Mouse (Mus musculus) layer of hippocampus, postnatal 25 days (tissue): ENCODE data around the gene Esrrb. TPM values are rescaled to one million over a fixed set of nuclear protein-coding genes. Genes with fewer than 3 reads are reported as not detected.

Source experiments
- DNase-seq, 2 experiments: peaks; one replicate each; pipeline ENCODE4 v3.0.0; 2022; ENCODE audit warnings: mixed read lengths in 2 of 2, low spot score in 1 of 2; ENCODE audit errors: extremely low spot score in 1 of 2
- total RNA-seq, 2 experiments: library from RNA; stranded (reverse); gene quantifications; 2 replicates each; pipeline ENCODE4 v1.2.3; 2021

Gene Esrrb
- total RNA-seq: 1 to 10 TPM; 1.2 to 1.6 TPM

DNA sequence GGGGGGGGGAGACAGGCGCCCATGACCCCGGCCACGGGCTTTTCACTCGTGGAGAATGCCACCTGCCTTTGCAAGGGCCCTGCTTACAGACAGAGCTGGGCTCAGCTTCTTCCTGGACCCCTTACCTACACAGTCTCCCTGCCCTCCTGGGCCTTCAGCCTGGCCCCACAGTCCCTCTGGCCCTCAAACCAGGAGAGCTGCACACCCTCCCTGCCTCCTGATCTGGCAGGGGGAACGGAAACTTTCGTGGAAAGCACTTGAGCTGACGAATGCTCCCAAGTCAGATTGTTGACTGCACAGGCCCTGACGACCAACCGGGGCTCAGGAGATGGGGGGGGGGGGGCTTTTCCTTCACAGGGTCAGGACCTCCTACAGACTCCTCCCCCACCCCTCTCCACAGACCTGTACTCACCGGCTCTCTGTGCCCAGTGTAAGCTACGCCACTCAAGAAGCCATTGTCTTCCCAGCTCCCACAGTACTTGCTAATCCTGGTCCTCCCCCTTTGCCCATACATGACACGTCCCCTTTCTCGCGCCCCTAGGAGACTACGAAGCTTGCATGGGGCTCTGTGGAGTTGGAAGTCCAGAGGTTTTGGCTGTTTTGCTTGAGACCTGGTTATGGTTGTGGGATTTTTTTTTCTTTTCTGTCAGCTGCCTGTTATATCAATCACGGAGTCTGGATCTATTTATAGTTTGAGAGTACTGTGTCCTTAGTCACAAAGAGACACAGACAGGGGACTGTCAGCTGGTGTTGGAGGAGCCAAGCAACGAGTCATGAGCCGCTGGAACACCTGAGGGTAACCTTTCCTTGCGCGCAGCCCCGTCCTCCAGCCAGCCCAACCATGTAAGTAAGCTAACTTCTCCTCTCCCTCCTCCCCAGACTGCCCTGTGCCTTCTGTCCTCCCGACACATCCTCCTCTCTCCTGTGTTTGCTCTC is at the start of gene Esrrb:
Gene Esrrb (plus strand): TSS at position 422 of the 936 bp plus-strand sequence.
- no peak for DNase-seq

DNA sequence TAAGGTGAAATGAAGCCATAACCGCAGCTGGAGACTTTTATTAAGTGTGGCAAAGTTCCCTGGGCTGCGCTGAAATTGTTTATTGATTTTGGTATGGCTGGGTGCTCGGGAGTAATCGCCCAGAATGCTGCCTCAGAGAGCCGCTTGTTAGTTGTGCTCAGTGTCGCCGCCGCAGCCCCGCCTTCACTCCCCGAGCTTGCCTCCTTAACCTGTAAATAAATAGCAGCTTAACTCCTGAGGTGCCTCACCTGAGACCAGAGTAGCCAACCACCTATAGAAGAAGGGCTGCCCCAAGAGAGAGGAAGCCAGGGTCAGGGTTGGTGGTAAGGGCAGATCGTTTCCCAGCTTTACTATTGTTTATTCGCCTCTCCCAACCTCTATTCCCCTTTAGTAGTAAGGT is 40.3 kb upstream of the Esrrb start:
- DNase-seq: no peak

DNA sequence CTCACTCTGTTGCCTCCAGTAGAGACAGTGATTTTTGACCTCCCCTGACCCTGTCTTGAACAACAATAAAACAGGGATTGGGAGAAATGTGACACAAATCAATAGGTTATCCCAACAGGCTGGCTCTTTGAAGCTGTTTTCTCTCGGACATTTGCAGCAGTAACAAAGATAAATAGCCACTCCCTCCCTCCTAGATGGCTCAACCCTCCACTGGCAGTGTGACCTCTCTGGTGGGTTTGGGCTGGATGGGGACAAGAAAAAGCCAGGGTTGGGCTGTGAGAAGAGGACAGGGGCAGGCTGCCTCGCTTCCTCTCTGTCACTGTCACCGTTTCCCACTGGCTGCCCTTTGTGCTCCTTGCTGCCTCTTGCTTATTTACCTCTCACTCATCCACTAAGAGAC is 36.6 kb upstream of the Esrrb start:
- DNase-seq: no peak

DNA sequence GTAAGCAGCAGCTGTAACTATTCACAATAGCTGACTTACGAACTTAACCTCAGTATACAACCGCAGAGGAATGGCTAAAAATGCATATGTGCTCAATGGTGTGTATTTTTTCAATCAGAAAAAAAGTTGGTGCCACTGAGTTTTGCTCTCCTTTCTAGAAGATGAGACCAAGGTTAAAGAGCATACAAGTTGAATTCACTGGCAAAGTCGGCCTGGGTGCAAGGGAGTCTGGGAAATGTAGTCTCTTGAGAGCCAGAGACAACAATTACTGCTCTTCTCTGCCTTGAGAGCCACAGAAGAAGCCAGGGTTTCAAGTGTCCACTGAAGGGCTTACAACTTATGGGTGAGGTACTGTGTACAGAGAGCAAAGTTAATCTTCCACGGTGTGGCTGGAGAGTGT is 31.1 kb upstream of the Esrrb start:
- DNase-seq: no peak

DNA sequence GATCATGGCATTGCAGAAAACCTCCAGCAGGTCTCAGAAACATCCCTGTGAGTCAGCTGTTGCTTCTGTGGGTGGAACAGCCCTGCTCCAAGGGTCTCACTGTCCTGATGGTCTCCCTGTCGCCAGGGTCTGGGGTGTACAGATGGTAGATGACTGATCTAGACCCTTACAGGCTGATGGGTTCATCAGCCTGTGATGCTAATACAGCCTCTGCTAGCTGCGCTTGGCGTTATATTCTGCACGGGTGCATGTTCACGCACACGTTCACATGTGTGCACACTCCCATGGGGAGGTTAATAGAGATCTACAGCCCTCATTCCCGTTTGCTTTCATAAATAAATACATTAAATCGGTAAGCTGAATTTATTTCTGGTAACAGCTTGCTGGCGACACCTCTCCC is 30.2 kb upstream of the Esrrb start:
- no peak for DNase-seq

DNA sequence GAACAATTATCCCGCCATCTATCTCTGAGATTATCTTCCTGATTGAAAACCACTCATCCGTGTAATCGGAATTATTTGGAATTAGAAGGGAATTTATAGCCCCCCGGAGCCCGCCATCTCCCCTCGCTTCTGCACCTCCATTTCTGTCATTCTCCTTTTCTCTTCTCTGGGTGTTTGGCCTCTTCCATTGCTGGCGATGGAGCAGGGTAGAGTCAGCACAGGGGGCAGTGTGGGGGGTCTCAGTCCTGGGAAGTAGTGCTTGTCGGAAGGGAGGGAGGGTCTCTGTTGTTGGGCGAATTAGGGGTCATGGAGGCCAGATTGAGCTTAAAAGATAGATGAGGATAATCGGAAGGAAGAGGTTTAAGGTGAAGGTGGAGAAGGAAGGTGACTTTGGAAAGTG is 29.7 kb upstream of the Esrrb start:
- no peak for DNase-seq

DNA sequence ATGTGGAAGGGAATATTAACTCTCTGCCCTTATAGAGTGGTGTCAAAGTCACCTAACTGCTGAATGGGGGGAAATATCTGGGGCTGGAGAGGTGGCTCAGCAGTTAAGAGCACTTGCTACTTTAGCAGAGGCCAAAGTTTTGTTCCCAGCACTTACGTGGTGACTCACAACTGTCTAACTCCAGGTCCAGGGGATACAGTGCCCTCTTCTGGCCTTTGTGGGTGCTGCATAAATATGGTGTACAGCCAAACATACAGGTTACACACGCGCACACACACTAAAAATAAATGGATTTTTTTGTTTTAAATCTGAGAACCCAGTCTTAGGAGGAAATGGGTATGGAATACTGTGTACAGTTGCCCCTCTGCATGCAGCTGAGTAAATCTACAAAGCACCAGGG is 24.7 kb upstream of the Esrrb start:
- no peak for DNase-seq

DNA sequence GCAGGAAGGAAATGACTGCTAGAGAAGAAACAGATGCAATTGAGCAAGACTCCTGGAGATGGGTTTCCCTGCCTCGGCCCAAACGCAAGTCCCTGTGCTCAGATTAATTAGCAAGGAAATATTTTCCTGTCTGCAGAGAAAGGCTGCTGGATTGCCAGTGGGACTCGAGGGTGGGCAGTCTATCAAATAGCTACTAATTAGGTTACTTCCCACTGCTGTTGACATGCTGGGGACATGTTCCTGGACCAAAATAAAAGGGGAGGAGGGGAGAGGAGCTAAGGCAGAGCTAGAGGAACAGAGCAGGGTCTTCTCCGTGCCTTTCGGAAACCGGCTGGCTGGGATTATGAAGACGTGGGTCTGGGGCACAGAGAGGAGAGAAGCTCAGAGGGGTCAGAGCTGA is 24.0 kb upstream of the Esrrb start:
- no peak for DNase-seq

DNA sequence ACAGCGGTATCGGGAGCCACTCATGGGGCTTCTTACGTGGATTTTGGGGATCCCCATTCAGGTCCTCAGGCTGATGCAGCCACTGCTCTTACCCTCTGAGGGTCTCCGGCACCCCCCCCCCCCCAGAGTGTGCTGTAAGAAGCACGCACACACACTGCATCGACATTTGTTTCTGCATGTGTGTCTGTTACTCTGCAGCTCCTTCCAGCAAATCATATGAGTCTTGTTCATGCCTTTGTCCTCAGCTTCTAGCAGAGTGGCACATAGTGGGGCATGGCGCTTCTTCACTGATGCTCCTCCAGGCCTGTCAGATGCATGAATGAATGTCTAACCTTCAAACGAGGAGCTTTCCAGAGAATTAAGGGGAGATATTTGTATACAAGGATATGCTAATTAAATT is 11.4 kb upstream of the Esrrb start:
- DNase-seq: no peak

DNA sequence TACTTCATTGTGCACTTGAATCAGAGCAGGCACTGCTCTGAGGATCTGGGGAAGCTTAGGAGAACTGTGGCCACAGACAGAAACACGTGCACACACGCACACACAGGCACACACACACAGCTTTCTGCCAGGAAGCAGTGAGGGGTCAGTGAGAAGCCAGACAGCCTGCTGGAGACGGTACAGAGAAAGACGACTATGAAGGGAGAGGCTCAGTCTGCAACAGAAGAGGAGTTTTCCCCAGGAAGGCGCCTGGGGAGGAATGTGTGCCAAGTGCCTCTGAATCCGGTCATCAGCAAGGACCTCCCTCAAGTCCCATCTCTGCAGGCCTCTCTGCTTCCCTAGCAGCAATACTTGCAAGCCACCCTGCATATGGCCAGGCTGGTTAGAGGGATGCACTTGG is 1.5 kb upstream of the Esrrb start:
- DNase-seq: no peak

DNA sequence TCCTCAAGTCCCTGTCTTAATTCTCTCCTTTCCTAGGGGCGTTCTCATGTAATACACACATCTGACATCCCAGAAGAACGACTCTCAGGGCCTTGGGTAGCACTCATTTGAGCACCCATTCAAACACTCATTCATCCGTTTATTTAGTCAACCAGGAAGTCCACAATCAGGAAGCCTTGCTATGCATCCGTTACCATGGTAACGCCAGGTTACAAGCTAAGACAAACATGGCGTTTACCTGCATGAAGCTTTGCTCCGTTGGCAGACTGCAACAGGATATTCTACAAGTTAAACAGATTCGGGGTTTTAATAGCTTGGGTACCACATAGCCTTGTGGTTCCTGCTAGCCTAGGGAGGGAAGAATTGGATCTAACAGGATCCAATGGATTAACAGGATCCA is 1.0 kb upstream of the Esrrb start:
- DNase-seq: no peak

DNA sequence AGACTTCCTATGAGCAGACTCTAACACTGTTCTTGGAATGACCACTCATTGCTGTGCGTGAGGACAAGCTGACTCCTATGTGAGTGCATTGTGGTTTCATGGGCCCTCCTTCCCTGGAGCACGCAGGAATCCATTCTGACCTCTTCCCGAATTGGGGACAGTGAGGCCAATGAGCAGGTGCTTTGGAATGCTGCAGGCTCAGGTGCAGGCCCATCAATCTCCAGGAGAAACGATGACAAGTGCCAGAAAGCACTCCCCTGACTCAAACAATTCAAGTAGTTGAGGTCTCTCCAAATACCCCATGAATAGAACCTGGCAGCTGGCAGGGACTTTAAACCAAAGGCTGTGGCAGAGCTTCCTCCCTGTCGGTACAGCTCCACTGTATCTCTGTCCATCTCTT is 3.4 kb downstream of the Esrrb start:
- DNase-seq: no peak

DNA sequence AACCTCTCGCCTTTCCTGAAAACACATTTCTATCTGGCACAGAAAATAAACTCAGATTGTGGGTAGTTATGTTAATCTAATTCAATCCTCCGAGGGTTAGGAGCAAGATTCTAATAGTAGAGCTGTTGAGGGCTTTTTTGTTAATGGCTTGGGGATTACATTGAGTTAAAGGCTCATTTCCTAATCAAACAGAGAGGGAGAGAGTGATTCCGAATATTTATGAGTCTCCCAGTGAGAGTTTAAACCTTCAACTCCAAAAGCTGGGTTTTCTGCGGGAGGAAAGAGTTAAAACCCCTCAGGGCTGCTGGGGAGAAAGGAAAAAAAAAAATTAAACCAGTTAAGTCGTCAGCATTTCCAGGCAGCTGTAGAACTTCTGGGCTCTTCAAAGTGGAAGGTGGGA is 3.8 kb downstream of the Esrrb start:
- DNase-seq: no peak

DNA sequence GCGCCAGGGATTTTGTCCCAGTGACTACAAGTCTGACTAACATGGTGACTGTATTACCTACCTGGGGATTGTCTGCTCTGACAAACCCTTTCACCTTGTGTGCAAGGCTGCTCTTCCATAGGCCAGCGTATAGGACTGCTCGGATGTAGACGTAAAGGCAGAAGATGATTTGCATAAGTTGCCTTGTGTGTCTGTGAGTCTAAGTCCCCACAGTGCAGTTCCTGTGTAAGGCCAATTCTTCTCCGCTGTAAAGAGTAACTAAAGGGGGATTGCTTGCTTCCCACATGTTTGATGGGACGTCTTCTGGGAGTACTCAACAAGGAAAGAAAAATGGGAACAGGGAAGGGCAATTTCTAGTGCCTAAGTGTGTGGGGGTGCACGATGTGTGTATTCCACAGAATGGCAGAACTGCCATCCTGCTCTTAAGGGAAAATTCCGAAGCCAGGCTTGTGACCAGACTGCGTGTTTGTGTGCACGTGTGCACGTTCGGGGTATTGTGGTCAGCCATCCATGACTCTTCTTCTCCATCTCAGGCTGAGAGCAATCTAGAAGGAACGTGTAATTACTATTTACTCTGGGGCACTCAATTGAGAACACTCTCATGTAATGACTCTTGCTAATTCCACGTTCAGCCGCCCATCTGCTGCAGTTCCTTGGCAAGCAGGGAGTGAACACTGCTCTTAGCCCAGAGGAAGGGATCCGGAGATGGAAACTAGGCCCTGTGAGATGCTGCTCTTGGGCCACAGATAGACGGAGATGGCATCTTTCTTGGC is 9.9 kb downstream of the Esrrb start:
- DNase-seq: no peak

DNA sequence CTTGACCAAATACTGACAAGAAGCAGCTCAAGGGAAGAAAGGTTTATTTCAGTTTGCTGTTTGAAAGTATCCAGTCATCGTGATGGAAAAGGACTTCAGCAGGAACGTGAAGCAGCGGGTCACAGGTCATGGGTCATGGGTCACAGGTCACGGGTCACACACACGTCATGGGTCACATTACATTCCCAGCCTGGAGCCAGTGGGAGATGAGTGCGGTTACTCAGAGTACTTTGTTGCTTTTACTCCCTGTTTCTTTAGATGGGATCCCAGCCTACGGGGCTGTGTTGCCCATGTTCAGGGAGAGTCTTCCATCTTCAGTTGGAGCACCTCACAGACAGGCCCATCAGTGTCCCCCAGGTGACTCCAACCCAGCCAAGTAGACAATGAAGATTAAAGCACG is 13.4 kb downstream of the Esrrb start:
- no peak for DNase-seq

DNA sequence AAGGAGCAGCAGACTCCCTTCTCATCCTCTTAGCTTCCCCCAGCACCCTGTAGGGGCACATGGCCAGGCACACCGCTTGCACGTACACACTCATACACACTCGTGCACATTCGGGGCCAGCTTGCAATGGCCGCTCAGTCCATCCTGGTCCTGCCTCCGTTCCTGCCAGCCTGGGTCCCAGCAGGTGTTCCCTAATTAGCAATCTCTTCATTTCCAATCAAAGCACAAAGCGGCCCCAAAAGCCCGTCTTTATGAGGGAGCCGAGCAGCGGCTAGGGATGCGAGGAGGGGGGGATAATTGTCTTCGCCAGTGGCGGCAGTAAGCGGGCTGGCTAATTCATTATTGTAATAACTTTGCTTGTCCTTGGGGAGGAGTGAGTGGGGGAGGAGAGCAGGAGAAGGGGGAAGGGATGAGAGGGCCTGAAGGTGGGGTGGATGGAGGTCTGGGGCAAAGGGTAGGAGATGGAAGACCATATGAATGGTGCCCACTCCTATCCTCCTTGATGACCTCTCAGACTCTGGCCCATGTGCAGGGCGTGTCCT is 18.8 kb downstream of the Esrrb start:
- DNase-seq: no peak

DNA sequence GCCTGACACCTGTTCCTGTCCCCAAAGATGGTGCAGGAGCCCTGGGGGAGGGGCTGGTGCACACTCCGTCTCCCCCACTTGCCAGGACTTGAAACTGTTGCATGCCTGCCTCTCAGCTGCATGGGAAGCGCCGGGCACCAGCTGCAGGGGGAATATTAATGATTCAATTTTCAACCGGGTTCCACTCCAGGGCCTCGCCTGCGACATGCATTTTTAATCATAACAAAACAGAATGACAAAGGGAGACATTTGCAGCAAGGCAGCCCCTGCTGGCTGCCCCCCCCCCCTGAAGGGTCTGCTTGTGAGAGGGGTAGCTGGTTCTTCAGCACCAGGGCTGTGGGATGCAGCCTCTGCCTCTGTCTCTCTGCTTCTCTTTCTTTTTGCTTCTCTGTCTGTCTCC is 22.9 kb downstream of the Esrrb start:
- no peak for DNase-seq

DNA sequence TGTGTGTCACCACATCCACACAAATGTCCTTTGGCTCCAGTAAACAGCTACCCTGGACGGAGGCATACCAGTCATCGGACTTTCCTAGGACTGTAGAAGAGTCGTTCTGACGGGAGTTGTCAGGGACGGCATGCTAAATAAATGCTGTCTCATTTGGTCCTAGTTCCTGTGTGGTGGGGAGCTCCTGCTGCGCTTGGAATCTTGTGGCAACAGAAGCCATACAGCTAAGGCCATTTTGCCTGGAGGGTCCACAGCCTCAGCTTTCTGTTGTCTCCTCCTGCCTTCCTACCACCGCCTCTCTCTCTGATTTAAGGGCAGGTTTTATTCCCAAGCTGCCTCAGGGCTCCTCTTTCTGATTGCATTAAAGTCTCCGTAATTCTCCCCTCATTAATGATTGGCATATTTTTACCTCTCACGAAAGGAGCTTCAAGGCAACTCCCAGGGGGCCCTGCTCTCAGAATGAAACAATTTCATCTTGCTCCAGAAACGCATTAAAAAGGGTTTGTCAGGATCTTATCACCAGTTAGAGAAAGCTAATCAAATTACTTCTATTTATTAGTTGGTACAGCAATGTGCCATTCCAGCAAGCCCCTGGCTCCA is 26.9 kb downstream of the Esrrb start:
- DNase-seq: no peak

DNA sequence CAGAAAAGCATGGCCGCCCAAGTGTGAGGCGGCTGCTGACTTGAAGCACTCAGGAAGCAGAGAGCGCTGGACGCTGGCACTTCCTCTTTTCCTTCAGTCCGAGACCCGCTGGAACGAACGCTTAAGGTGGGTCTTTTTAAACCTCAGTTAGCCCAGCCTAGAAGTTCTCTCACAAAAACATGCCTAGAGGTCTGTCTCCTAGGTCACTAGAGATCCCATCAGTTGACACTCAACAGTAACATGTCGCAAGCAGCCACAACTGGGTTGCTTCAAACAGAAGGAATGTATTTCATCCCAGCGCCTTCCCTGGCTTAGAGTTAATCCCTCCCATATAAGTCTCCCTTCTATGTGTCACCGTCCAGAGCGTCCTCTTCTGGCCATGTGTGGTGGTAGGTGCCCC is 33.9 kb downstream of the Esrrb start:
- no peak for DNase-seq

DNA sequence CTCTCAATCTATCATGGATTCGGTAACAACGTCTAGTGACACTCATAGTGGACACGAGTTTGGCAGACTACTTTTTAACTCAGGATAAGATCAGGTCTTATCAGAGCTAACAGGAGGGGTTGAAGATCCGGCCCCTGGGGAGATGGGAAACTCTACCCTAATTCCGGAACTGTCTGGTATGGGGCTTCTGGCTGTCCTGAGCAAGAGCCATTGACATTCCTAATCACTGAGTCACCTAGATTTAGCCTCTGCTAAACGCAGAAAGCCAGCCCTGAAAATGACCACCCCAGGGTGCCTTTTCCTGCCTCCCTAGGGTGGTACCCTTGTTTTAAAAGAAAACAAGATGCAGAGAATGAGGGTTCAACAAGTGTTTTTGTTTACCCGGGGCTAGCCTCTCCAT is 34.4 kb downstream of the Esrrb start:
- DNase-seq: no peak

DNA sequence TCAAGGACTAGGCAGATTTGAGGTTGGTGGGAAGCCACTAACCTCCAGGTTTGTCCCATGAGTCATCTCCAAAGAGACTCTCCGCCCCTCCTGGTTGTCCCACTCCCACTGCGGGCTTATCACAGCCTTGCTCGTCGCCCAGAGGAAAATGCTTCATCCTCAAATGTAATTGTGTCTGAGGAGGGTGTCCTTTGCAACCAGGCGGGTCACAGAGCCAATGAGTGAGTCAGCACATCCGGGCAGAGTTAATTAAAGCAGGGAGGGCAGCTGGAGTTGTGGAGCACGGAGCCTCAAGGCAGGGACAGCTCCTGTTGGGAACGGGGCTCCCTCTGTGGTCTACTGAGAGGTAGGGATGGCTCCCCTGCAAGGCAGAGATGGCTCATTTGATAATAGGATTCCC is 37.8 kb downstream of the Esrrb start:
- DNase-seq: no peak
